Mouse (Mus musculus) left cerebral cortex, adult 9 months (tissue): ENCODE results near the gene Vps4a.
"Not testable (repeated sequence)": the region's sequence is repeated elsewhere in the genome, so short reads cannot be mapped to it uniquely, and the experiment has no call there.

Source experiments
- DNase-seq, 2 experiments: peaks; one replicate each; pipeline ENCODE4 v3.0.0; 2022; ENCODE audit warnings: low spot score in 2 of 2

Vps4a gene

DNA sequence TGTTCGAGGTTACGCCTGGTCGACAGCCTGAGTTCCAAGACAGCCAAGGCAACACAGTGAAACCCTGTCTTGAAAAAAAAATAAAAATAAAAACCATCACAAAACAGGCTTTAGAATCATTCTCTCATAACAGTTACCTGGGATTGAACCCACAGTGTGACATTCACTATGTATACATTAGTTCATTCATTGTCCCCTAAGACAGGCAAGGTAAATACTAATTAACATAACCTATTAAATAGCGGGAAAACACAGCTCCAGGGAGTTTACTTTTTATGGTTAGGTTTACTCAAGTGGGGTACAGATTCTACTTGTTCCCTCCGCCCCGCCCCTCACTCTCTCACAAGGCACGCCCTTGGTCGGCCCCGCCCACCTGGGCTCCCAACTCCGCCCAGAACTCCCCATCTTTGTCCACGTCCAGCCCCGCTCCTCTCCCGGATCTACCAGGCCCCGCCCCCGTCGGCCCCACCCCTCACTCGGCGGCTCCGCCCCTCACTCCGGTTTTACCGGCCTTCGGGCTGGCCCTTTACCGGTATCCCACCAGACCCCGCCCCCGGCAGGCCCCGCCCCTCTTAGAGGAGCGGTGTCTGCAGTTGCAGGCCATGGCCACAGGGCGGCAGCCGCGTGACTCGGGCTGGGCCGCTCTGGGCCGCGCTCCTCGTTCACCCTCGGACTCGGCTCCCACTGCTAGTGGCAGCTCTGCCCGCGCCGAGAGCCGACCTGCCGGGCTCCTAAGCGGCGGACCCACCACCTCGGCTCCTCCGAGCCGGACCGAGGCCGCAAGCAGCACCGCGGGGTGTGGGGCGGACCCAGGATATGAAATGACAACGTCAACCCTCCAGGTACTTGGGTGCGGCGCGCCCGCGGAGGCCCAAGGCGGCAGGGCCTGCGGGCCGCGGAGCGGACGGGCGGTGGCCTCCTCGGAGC is at the start of gene Vps4a:
Vps4a (plus strand) TSS at position 573 of the 927 bp plus-strand sequence.
- DNase-seq, result peak; percentile 88 to 97

- peak in 1 of 2 experiments; percentile 32 for DNase-seq
Measured at GRCm38 (mm10) chr8:106985404-106985821, 45.6 kb upstream of the Vps4a start.

GRCm38 (mm10) chr8:106985951-106986350 is 45.1 kb upstream of the Vps4a start:
- no peak for DNase-seq

- no peak for DNase-seq
Measured at GRCm38 (mm10) chr8:106987557-106987956, 43.5 kb upstream of the Vps4a start.

DNA sequence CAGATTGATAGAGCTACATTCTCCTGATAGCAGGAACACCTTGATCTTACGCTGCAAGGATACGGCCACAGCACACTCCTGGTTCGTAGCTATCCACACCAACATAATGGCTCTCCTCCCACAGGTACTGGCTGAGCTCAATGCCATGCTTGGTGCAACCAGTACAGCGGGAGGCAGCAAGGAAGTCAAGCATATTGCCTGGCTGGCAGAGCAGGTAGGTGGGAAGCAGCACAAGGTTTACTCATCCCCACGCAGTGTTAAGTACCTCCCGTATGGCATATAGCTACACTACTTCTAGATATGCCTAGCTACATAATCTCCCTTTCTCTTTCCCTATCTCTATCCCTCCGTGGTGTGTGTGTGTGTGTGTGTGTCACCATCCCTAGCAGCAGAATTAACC is 39.6 kb upstream of the Vps4a start:
- peak in 1 of 2 experiments; percentile 44 for DNase-seq

- DNase-seq, result not testable (repeated sequence)
Measured at GRCm38 (mm10) chr8:106996339-106996738, 34.7 kb upstream of the Vps4a start.

GRCm38 (mm10) chr8:106997416-106997815 is 33.6 kb upstream of the Vps4a start:
- DNase-seq, result no peak

DNA sequence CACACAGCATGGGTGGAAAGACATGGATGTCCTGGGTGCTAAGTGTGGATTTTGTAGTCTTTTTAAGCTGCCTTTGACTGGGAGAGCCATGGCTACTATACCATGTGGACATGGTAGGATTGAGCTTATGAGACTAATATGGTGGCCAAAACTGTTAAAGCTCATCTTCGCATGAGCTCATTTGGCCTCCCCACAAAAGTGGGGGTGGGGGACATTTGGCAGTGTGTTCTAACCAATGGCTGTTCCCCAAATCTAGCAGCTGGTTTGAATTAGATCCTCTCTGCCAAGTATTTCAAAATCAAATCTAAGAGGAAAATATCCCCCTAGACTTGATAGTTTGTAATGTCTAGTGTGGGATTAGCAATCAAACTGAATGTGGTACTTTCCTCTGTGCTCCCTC is 32.0 kb upstream of the Vps4a start:
- no peak for DNase-seq

GRCm38 (mm10) chr8:107002532-107002931 is 28.5 kb upstream of the Vps4a start:
- DNase-seq, result peak; percentile 38 to 93

GRCm38 (mm10) chr8:107007795-107008194 is 23.2 kb upstream of the Vps4a start:
- peak in 1 of 2 experiments; percentile 32 for DNase-seq

GRCm38 (mm10) chr8:107012666-107013065 is 18.4 kb upstream of the Vps4a start:
- no peak for DNase-seq

DNA sequence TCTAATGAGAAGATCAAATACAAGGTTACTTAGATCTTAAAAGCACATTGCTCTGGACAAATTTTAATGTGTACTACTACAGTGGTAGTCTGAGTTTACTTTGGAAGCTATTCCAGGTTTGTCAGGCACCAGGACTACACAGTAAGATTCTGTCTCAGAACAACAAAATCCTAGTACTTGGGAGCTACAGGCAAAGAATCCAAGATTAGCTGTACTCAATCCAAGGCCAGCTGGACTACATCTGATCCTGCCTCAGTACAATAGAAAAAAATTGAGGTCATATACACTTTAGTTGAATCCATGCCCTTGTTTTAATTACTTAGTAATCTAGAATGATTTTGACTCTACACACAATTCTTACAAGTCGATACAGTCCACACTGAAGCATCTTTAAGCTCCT is 16.1 kb upstream of the Vps4a start:
- DNase-seq, result no peak

DNA sequence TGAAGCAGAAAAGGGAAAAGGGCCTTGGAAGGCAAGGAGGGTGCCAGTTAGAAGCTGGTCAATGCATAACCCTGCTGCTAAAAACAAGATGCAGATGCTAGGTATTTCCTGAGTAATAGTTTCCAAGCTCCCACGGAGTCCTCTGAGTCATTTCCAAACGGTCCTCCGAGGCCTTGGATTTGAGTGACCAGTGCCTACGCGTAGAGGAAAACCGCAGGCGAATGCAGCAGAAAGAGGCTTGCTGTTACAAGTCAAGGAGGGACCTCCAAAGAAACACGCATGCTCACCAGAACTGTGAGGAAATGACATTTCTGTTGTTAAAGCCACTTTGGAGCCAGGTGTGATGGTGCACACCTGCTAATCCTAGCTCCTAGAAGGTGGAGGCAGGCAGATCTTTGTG is 7.5 kb upstream of the Vps4a start:
- no peak for DNase-seq

DNA sequence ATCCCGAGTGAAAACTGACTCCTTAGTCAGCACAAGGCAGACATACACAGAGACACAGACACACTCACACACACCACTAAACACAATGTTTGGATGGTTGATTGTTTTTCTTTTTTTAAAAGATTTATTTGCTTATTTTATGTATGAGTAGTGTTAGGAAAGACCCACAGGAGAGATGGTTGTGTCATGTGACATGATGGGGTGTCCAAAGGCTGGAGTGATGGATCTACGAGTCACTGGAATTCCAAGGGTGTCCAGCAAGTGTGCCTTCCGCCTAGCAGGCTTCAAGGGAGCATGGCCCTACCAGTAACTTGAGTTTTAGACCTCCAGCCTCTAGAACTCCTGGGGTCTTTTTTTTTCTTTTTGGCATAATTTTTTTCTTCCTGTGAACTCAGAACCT is 1.7 kb upstream of the Vps4a start:
- DNase-seq, result no peak

DNA sequence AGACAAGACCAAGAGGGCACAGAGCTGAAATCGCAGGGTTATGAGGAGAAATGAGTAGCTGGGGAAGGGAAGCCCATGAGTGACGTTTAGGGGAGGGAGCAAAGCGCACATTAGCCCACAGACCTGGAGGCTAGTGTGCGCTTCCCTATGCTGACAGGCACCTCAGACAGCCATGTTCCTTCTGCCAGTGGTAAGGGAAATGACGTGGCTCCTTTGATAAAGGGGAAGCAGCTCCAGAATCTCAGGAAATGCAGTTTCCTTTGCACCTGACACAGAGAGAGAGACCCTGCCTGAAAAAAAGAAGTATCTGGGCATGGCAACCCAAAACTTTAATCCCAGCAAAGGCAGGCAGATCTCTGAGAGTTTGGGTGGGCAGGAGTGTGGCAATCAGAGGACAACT is 964 bp upstream of the Vps4a start:
- DNase-seq, result no peak

- no peak for DNase-seq
Measured at GRCm38 (mm10) chr8:107031577-107032090, 612 bp downstream of the Vps4a start.

DNA sequence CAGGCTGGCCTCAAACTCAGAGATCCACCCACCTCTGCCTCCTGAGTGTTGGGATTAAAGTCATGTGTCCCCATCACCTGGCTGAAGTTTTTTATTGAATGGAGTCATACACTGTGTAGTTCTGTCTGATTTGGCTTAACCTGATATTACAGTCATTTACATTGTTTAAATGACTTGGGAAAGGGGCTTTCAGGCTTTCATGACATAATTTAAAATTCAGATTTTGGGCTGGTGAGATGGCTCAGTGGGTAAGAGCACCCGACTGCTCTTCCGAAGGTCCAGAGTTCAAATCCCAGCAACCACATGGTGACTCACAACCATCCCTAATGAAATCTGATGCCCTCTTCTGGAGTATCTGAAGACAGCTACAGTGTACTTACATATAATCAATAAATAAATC is 2.6 kb downstream of the Vps4a start:
- DNase-seq, result not testable (repeated sequence)

DNA sequence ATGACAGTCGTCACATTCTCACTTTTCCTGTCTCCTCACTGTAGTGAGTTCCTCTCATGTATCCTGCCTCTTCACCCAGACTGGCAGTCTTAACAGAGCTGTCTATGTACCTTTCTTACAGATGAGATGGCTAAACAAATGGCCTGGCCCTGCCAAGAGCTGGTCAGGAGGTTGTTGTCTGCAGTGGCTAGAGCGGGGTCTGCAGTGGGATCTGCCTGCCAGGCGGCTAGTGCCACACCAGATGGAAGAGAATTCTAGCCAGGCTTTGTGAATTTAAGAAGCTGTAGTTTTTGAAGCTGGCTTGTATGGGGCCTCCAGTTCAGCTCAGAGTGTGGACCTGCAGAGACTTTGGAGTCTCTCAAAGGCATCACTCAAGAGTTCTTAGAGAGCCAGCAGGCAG is 4.6 kb downstream of the Vps4a start:
- no peak for DNase-seq

DNA sequence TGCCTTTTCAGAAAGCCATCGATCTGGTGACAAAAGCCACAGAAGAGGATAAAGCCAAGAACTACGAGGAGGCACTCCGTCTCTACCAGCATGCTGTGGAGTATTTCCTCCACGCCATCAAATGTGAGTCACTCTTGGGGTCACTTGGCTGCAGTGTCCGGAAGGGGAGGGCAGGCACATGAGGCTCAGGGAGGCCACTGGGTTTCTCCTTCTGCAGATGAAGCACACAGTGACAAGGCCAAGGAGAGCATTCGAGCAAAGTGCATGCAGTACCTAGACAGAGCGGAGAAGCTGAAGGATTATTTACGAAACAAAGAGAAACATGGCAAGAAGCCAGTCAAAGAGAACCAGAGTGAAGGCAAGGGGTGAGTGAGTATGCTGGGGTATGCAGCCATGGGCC is 5.6 kb downstream of the Vps4a start:
- DNase-seq, result no peak

DNA sequence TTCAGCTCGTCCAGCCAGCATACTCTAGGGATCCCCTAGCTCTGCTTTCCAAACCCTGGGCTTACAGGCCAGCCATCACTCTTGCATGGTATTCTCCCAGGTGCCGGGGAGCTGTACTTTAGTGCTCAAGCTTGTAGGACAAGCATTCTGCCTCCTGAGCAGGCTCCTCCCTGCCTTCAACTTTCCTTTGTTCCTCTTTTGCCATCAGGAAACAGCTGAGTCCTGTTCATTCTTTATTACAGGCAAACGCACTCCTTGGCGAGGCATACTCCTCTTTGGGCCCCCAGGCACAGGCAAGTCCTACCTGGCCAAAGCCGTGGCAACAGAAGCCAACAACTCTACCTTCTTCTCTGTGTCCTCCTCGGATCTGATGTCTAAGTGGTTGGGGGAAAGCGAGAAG is 9.6 kb downstream of the Vps4a start:
- DNase-seq, result no peak

DNA sequence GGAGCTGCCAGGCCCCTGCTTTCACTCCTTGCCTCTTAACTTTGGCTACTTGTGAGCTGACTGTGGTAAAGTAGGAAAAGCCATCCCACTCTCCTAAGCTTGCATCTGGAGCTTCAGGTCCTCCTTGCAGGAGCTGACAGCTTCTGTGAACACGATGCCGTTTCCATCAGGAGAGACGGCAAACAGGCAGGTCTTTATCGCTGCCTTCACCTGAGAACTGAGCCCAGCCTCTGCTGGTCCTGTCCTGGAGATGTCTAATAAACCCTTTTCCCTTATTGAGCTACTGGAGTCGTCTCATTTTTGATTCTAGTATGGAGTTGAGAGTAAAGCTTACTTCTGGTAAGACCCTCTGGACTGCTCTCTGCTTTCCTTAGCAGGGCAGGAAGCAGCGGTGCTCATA is 14.5 kb downstream of the Vps4a start:
- DNase-seq, result no peak

- DNase-seq, result no peak
Measured at GRCm38 (mm10) chr8:107046976-107047375, 16.0 kb downstream of the Vps4a start.
